Mouse (Mus musculus): ENCODE measurements around the gene Htra2. TPM values are rescaled to one million over a fixed set of nuclear protein-coding genes. Genes with fewer than 3 reads are reported as not detected.

Gene Htra2
- total RNA-seq, 1 experiment from 2014 or later: 42.7 TPM

DNA sequence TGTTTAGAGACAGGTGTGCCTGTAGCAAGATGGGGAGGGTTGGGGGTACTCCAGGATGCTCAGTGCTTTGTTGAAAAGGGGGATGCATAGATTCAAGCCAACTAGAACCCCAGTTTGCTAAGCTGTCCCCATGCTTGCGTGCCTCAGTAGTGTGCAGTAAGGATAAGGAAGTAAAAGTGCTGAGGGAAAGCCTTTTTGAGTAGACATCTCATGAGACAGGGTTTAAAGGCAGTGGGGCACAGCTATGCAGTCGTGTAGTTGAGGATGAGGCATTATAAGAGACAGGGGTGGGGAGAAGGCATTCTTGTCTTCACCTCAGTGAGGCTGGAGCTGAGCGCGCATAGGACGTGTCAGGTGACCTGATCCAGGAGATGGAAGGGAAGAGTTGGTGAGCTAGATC, 14.5 kb downstream of the Htra2 start:
- no peak for ATAC-seq (replicated peaks in 1 of 2; ENCODE audit: insufficient read depth in 1 of 2, low FRiP score in 2 of 2, low TSS enrichment in 1 of 2, low read depth in 1 of 2, poor library complexity in 2 of 2, severe bottlenecking in 2 of 2)

DNA sequence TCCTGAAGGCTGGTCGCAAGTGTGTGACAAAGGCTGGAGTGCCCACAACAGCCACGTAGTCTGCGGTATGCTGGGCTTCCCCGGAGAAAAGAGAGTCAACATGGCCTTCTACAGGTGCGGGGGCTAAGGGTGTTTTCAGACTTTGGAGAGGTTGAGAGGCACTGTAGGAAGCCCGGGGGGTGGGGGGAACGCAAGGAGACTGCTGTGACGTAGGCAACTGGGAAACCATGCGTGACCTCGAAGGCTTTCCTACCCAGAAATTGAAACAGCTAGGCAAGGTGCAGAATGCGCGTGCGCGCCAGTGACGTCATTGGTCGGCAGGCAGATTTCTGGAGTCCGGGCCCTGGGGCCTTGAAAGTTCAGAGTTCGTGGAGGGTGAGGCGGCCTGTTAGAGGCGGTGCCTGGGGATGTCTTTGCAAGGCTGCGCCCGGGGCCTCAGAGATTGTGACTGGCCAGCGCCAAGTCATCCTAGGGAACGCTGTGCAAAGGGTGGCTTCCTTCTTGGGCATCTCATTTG, 16.5 kb downstream of the Htra2 start:
- peak; percentile 50 to 75 for ATAC-seq (replicated peaks in 1 of 2; ENCODE audit: insufficient read depth in 1 of 2, low FRiP score in 2 of 2, low TSS enrichment in 1 of 2, low read depth in 1 of 2, poor library complexity in 2 of 2, severe bottlenecking in 2 of 2)

DNA sequence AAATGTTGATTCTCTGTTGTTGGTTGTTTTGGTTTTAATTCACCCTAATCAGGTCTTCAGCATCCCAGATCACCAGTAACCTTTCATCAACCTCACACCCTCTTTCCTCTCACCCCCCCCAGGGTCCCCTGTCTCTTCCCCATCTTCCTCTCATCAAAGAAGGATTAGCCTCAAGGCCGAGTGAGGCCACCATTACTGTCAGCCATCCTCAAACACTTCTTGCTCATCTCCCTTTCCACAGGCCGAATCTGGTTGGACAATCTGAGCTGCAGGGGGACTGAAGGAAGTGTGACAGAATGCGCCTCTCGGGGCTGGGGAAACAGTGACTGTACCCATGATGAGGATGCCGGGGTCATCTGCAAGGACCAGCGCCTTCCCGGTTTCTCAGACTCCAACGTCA, 17.9 kb downstream of the Htra2 start:
- no peak for ATAC-seq (replicated peaks in 1 of 2; ENCODE audit: insufficient read depth in 1 of 2, low FRiP score in 2 of 2, low TSS enrichment in 1 of 2, low read depth in 1 of 2, poor library complexity in 2 of 2, severe bottlenecking in 2 of 2)

DNA sequence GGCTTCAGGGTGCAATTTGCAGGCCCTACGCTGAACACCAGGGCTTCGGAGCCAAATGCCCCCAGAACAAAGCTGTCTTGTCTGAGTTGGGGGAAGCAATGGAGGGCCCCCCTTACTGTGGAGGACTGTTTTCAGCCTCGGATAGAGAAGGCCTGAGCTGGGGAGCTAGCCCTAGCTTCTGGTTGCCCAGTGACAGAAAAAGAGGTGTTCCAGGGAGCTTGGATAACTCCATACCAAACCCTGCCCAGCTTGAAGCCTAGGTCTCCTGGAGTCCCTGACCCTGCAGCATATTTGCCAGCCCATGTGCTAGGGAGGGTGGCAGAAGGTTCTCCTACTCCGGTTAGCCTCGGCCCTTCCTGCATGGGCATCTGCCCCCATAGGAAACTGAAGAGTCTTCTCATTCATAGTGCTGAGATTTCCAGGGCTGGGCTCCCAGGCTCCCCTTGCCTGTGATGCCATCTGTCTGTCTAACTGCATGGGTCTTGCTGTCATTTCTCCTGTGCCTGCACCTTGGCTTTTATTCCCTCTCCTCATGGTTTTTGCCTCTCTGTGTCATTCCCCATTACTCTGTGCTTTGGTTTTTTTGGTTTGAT, 20.5 kb downstream of the Htra2 start:
- no peak for ATAC-seq (replicated peaks in 1 of 2; ENCODE audit: insufficient read depth in 1 of 2, low FRiP score in 2 of 2, low TSS enrichment in 1 of 2, low read depth in 1 of 2, poor library complexity in 2 of 2, severe bottlenecking in 2 of 2)

DNA sequence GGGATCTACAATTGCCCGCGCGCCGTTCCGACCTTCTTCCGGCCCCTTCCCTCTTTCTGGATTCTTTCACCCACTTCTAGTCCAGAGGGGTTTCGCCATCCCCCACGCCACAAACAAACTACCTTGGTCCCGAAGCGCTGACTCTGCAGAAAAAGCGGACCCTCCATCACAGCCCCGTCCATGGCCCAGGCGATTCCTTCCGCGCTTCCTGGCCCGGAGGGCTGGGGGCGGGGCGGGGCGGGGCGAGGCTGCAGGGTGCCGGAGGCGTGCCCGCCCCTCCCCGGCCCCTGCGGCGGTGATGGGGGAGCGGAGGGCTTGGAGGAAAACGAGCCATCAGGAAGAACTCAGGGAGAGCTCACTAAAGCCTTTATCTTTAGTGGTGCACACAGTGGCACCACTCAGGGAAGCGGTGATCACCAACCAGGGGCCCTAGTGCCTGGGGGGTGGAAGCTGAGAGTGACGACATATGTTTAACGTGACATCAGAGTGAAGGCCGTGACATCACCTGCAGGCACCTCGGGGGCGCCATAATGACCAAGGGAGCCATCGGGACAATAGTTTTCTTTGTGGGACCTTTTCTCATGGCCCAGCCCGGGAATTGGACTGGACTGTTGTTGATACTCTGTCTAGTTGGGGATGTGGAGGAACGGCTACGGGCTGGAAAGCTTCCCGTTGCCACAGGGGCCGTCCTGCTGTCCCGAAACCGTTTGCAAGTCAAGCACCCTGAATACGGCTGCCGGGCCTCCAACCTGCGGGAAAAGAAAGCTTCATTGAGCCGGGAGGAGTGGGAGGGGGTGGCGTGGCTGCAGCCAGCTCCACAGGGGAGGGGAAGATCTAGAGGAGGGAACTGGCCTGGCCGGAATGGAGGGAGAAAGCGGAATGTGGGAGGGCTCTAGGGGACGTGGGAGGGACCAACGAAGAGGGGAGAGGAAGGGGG, 21.6 kb downstream of the Htra2 start, which contains the start of the genes Dok1 and Loxl3:
TSS of gene Dok1 (minus strand) at position 223 of the 937 bp plus-strand sequence.
TSS of gene Loxl3 (plus strand) at position 925 of the 937 bp plus-strand sequence.
- peak; percentile 68 to 72 for ATAC-seq (replicated peaks in 1 of 2; ENCODE audit: insufficient read depth in 1 of 2, low FRiP score in 2 of 2, low TSS enrichment in 1 of 2, low read depth in 1 of 2, poor library complexity in 2 of 2, severe bottlenecking in 2 of 2)

DNA sequence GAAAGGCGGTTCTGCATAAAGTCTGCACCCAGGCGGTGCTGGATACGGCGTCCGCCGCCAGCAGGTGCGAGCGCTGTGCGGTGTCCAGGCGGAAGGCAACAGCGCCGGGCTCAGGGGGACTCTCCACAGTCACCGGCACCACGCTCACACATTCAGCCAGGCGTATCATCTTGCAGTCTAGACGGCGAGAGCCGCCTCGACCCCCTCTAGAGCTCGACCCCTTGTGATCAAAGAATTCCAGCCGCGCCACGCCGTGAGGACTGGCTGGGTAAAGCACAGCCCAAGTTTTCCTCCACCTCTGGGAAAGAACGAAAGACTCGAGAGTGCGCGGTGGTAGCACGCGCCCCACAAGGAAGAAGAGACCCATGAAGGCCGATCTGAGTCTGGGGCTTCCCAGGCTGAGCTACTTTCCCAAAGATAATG, 22.3 kb downstream of the Htra2 start:
- ATAC-seq (replicated peaks in 1 of 2; ENCODE audit: insufficient read depth in 1 of 2, low FRiP score in 2 of 2, low TSS enrichment in 1 of 2, low read depth in 1 of 2, poor library complexity in 2 of 2, severe bottlenecking in 2 of 2): peak; percentile 34 to 61; a peak in 3 of 4 replicates

DNA sequence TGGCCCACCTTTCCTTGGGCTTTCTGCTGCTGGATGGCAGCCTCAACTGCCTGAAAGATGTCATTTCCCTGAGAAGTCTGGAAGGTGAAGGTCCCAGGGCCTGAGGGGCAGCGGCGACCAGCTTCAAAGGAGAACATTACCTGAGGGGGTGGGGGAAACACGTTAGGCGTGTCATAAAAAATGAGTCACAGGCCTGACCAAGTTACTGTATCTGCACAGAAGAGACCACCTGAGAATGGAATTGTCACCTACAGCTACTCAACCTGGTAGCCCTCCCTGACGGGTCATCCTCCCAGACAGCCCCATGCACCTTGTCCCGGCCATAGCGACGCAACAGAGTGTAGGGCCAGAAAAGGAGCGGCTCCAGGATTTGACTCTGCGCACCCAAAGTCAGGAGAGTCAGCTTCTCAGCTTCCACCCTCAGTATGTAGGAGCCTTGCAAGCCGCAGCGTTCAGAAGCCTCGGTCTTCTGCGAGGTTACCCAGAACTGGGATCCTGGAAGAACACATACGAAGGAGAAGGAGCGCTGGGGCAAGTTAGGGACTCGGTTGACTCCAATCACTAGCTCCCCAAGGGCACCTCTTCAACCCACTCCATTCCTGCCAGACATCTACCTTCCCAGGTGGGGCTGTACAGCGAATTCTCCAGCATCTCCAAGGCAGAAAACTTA, 23.0 kb downstream of the Htra2 start:
- ATAC-seq (replicated peaks in 1 of 2; ENCODE audit: insufficient read depth in 1 of 2, low FRiP score in 2 of 2, low TSS enrichment in 1 of 2, low read depth in 1 of 2, poor library complexity in 2 of 2, severe bottlenecking in 2 of 2): no peak

DNA sequence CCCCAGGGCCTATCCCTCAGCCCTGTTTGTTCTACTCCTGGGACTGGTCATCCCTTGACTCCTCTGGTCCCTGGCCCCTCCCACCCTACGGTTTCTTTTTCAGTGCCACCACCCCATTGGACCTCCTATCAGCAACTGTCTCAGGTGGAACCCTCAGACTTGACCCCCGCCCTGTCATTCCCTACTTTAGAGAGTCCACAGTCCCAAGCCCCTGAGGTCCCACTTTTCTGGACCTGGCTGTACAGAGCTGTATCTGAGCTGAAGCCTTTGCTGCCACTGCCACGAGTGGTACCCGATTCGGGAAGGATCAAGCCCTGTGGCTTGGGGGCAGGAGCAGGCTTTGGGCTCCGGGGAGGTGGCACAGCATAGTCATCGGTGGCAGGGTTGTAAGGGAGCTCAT, 24.0 kb downstream of the Htra2 start:
- ATAC-seq (replicated peaks in 1 of 2; ENCODE audit: insufficient read depth in 1 of 2, low FRiP score in 2 of 2, low TSS enrichment in 1 of 2, low read depth in 1 of 2, poor library complexity in 2 of 2, severe bottlenecking in 2 of 2): no peak

DNA sequence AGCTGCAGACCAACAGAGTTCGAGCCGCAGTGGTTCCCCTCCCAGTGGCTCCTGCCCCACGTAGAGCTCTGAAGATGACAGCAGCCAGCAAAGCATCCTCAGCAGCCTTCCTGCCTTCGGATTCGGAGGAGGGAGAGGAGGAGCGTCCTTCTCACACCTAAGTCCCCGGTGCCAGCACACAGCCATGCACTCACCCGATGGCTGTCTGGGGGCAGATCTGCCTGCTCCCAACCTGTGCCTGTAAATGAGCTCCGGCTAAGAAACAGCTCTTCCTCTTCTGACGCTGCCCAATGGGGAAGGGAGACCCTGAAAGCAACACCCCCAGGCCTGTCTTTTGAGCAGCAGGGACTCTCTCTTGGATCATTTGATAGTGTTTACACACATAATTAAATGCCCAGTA, 25.3 kb downstream of the Htra2 start:
- no peak for ATAC-seq (replicated peaks in 1 of 2; ENCODE audit: insufficient read depth in 1 of 2, low FRiP score in 2 of 2, low TSS enrichment in 1 of 2, low read depth in 1 of 2, poor library complexity in 2 of 2, severe bottlenecking in 2 of 2)

DNA sequence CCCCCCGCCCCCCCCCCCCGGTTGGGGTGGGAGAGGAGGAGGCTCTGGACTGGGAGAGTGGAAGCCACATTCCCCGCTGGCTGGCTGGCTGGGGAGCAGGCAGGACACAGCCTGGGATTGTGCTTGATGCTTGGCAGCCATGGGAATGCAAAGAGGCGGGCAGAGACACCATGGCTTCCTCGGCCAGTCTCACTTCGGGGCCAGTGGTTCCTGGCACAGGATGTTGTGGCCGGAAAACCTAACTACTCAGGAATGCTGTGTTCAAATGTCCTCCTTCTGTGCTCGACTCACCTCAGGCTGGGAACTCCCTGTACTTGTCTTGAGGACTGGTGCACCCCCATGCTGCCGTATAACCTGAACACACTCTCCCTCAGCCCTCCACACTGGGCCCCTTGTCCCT, 27.4 kb downstream of the Htra2 start:
- no peak; a peak in 1 of 4 replicates for ATAC-seq (replicated peaks in 1 of 2; ENCODE audit: insufficient read depth in 1 of 2, low FRiP score in 2 of 2, low TSS enrichment in 1 of 2, low read depth in 1 of 2, poor library complexity in 2 of 2, severe bottlenecking in 2 of 2)

DNA sequence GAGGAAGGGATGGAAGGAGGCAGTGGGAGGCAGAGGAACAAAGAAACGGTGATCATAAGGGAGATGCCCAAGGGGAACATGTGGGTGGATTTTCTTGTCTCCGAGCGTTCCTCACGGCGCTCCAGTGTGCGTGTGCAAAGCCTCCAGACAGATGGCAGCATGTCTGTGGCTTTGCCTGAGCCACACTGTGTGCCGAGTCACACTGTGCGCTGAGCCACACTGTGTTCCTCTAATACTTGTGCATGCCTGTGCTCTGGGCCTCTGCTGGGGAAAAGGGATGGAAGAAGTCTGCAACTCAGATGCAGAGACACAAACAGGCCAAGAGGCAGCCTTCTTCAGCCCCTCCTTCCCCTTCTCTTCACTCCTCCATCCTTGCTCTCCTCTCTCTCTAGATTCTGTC, 27.8 kb downstream of the Htra2 start:
- ATAC-seq (replicated peaks in 1 of 2; ENCODE audit: insufficient read depth in 1 of 2, low FRiP score in 2 of 2, low TSS enrichment in 1 of 2, low read depth in 1 of 2, poor library complexity in 2 of 2, severe bottlenecking in 2 of 2): no peak

DNA sequence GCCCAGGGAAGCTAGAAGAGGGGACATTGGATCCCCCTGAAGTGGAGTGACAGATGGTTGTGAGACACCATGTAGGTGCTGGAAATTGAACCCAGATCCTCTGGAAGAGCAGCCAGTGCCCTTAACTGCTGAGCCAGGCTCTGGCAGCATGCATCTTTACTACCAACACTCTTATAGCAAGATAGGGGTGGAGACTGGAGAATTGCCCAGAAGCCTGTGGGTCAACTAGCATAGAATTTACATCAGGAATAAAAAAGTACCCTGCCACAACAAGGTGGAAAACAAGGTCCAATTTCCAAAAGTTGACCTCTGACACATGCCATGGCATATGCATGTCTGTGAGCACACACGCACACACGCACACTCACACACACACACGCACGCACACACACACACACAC, 29.9 kb downstream of the Htra2 start:
- no peak for ATAC-seq (replicated peaks in 1 of 2; ENCODE audit: insufficient read depth in 1 of 2, low FRiP score in 2 of 2, low TSS enrichment in 1 of 2, low read depth in 1 of 2, poor library complexity in 2 of 2, severe bottlenecking in 2 of 2)

DNA sequence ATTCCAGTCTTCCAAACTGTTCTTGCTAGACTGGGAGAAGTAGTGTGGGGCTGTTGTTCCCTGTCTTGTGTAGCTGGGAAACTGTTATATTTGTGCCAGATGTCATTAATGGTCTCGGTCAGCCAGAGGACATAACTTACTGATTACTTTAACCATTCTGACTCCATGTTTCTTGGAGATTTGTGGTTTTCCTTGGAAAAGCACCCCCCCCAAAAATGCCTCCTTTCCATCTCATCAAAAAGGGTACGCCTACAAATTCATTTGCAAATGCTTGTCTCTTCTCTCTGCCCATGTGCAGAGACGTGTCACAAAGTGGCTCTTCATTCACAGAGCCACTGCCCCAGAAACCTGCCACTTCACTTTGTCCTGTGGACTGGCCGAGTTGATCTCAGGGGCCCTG, 30.7 kb downstream of the Htra2 start:
- ATAC-seq (replicated peaks in 1 of 2; ENCODE audit: insufficient read depth in 1 of 2, low FRiP score in 2 of 2, low TSS enrichment in 1 of 2, low read depth in 1 of 2, poor library complexity in 2 of 2, severe bottlenecking in 2 of 2): no peak

DNA sequence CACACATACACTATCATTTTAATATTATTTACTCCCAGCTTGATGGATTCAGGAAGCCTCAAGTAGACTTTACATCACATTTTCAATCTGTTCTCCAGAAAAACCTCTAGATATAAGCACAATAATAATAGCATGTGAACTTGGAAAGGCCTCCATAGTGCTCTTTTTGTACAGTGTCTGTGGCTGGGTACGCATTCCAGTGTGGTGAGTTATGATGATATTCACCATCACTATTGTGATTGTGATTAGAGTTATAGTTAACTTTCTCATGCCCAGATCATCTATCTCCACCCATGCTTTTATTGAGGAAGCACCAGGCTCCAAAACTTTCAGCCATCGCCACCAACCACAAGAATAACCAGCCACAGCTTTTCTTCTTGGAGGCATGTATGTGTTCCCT, 31.3 kb downstream of the Htra2 start:
- no peak for ATAC-seq (replicated peaks in 1 of 2; ENCODE audit: insufficient read depth in 1 of 2, low FRiP score in 2 of 2, low TSS enrichment in 1 of 2, low read depth in 1 of 2, poor library complexity in 2 of 2, severe bottlenecking in 2 of 2)

DNA sequence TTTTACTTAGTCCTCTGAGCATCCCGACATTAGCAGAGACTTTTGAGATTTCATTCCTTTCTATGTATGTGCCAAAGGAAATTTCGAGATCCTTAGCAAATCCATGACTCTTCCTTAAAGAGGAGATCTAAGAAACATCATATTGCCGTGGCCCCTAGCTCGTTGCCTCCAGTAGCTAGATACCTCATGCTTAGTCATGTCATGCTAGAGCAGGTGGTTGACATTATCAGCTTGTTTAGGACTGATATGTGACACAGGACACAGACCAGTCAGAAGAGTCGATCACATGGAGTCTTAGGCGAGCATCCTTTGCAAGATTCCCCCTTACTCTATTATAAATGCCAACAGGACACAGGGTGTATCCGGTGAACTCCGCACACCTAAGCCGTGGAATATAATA, 32.1 kb downstream of the Htra2 start:
- ATAC-seq (replicated peaks in 1 of 2; ENCODE audit: insufficient read depth in 1 of 2, low FRiP score in 2 of 2, low TSS enrichment in 1 of 2, low read depth in 1 of 2, poor library complexity in 2 of 2, severe bottlenecking in 2 of 2): no peak

DNA sequence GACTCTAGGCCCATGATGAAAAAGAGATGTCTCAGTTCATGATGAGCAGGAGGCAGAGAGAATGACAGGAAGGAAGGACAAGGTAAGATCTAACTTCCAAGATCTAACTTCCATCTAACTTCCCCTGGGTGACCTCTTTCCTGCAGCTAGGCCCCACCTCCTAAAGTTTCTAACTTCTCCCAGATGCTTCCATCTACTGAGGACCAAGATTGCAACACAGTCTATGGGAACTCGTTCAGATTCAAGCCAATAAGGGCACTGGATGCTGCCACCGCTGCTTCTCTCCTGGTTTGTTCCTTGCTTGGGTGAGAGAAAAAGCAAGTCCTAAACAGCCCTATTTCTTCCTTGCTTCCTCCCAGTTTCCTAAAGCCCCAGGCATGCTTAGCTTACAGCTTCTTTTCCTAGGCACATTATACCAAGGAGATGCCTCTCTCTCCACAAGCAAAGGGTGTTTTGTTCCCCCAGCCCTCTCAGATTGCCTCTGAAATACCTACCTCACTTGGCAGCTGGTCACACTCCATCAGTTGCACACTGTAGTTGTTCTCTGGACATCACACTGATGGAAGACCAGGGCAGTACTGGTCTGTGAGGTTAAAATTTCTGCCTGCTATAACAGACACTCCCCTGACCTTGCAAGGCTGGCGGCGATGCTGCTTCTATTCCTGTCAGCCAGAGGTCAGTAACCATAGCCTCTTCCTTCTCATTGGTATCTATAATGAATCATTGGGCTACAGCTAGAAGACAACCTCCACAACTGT, 34.1 kb downstream of the Htra2 start:
- ATAC-seq (replicated peaks in 1 of 2; ENCODE audit: insufficient read depth in 1 of 2, low FRiP score in 2 of 2, low TSS enrichment in 1 of 2, low read depth in 1 of 2, poor library complexity in 2 of 2, severe bottlenecking in 2 of 2): no peak

DNA sequence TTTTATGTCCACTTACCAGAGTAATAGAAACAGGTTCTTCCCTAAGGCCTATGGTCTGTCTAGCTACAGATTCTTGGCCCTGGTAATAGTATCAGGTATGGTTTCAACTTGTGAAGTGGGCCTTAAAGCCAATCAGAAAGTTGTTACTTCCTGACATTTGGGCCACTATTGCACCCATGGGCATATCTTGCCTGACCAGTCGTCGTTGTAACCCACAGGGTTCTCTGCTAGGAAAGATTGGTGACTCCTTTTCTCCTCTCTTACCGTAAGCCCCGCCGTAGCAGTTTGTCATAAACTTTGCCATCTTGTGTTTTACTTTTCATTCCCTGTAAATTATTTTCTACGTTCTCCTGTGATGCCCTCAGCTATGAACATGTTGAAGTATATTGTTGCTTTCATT, 35.0 kb downstream of the Htra2 start:
- ATAC-seq (replicated peaks in 1 of 2; ENCODE audit: insufficient read depth in 1 of 2, low FRiP score in 2 of 2, low TSS enrichment in 1 of 2, low read depth in 1 of 2, poor library complexity in 2 of 2, severe bottlenecking in 2 of 2): 0 out of 4 replicates have a peak, but pooled peaks of 1 of the 2 experiments have one; percentile 18
